Mouse (Mus musculus): ENCODE measurements around the gene Sh2b2. TPM values are rescaled to one million over a fixed set of nuclear protein-coding genes. Genes with fewer than 3 reads are reported as not detected.

Gene Sh2b2
- total RNA-seq (2021) = under 1 TPM; 0.55 to 0.80 TPM
- polyA plus RNA-seq (2012; rRNA removed) = 2.2 and 6.7 TPM in 2 replicates
- long read RNA-seq, partial matches to known transcripts = 0 of 2 reads
- long read RNA-seq, other reads (novel, unspliced or antisense) = 0 of 2 reads

GRCm38 (mm10) chr5:136246452-136246838 lies at the start of gene Sh2b2:
Gene Sh2b2, minus strand, starts transcription at chr5:136246556.
- H3K9ac ChIP-seq (ENCODE audit: low read depth, low read length) = no peak within 1 kb of the TSS; the same call in 1 of the 2 replicates
- peaks cover 2% of the 10 kb centered on the region; the same call in 1 of the 2 replicates for H3K4me1 ChIP-seq (ENCODE audit: control insufficient read depth, insufficient read depth, low read length)
- no peaks in the 10 kb centered on the region for H3K79me2 ChIP-seq (replicated peaks; ENCODE audit: control insufficient read depth, insufficient read depth, low read length)
- DNase-seq = no peak
- intact Hi-C loops (cut with DNase I) = no loop called here
- peak within 1 kb of the TSS; percentile 72 for H3K27ac ChIP-seq
- H3K27me3 ChIP-seq (ENCODE audit: control insufficient read depth, insufficient read depth, low read length) = no peaks in the 10 kb centered on the region; the same call in 1 of the 2 replicates
- H3K4me3 ChIP-seq = peak within 1 kb of the TSS; percentile 74
- 73% methylated on average over 2 of the region's 2 CpGs for WGBS
- TF ChIP-seq EP300 (IDR thresholded peaks at IDR 0.05; ENCODE audit: insufficient read depth, low read depth, low read length) (no peak), CTCF (IDR thresholded peaks at IDR 0.05) (no peak), POLR2A (IDR thresholded peaks at IDR 0.05; ENCODE audit: insufficient read depth, low read depth, low read length) (no peak)
- H3K36me3 ChIP-seq (ENCODE audit: control insufficient read depth, insufficient read depth, low read length) = no peaks in the 10 kb centered on the region

- peak in 1 of 2 experiments; percentile 24 for DNase-seq
- H3K4me1 ChIP-seq (ENCODE audit: control insufficient read depth, insufficient read depth, low read length) = peaks cover 10% of the 10 kb centered on the region
- H3K27ac ChIP-seq = no peak overlapping the region
- WGBS = 49% methylated on average over 4 of the region's 4 CpGs
- H3K36me3 ChIP-seq (ENCODE audit: control insufficient read depth, insufficient read depth, low read length) = no peaks in the 10 kb centered on the region
- H3K4me3 ChIP-seq = no peak overlapping the region
- H3K79me2 ChIP-seq (replicated peaks; ENCODE audit: control insufficient read depth, insufficient read depth, low read length) = no peaks in the 10 kb centered on the region
- no peak overlapping the region for H3K9ac ChIP-seq (ENCODE audit: low read depth, low read length)
- intact Hi-C loops (cut with DNase I) = no loop called here
- TF ChIP-seq CTCF (IDR thresholded peaks at IDR 0.05) = no peak
- no peak for TF ChIP-seq EP300 (IDR thresholded peaks at IDR 0.05; ENCODE audit: insufficient read depth, low read depth, low read length)
- TF ChIP-seq POLR2A (IDR thresholded peaks at IDR 0.05; ENCODE audit: insufficient read depth, low read depth, low read length) = no peak
- H3K27me3 ChIP-seq (ENCODE audit: control insufficient read depth, insufficient read depth, low read length) = no peaks in the 10 kb centered on the region
Measured at GRCm38 (mm10) chr5:136292971-136293418, 46.6 kb upstream of the Sh2b2 start.

- DNase-seq = no peak
- Histone ChIP-seq H3K27me3 (ENCODE audit: control insufficient read depth, insufficient read depth, low read length) (no peaks in the 10 kb centered on the region), H3K9ac (ENCODE audit: low read depth, low read length) (no peak overlapping the region), H3K4me3 (no peak overlapping the region), H3K36me3 (ENCODE audit: control insufficient read depth, insufficient read depth, low read length) (no peaks in the 10 kb centered on the region), H3K27ac (no peak overlapping the region), H3K79me2 (replicated peaks; ENCODE audit: control insufficient read depth, insufficient read depth, low read length) (no peaks in the 10 kb centered on the region), H3K4me1 (ENCODE audit: control insufficient read depth, insufficient read depth, low read length) (peaks cover 9% of the 10 kb centered on the region)
- WGBS = 80% methylated on average over 2 of the region's 2 CpGs
- TF ChIP-seq EP300 (IDR thresholded peaks at IDR 0.05; ENCODE audit: insufficient read depth, low read depth, low read length) (no peak), CTCF (IDR thresholded peaks at IDR 0.05) (no peak), POLR2A (IDR thresholded peaks at IDR 0.05; ENCODE audit: insufficient read depth, low read depth, low read length) (no peak)
- intact Hi-C loops (cut with DNase I) = no loop called here
Measured at GRCm38 (mm10) chr5:136292361-136292760, 46.0 kb upstream of the Sh2b2 start.

- 80% methylated on average over 2 of the region's 2 CpGs for WGBS
- no peaks in the 10 kb centered on the region for H3K79me2 ChIP-seq (replicated peaks; ENCODE audit: control insufficient read depth, insufficient read depth, low read length)
- H3K27ac ChIP-seq = no peak overlapping the region
- H3K9ac ChIP-seq (ENCODE audit: low read depth, low read length) = no peak overlapping the region
- no peaks in the 10 kb centered on the region for H3K36me3 ChIP-seq (ENCODE audit: control insufficient read depth, insufficient read depth, low read length)
- no peak for DNase-seq
- peaks cover 9% of the 10 kb centered on the region for H3K4me1 ChIP-seq (ENCODE audit: control insufficient read depth, insufficient read depth, low read length)
- intact Hi-C loops (cut with DNase I) = no loop called here
- no peak for TF ChIP-seq POLR2A (IDR thresholded peaks at IDR 0.05; ENCODE audit: insufficient read depth, low read depth, low read length)
- TF ChIP-seq CTCF (IDR thresholded peaks at IDR 0.05) = no peak
- TF ChIP-seq EP300 (IDR thresholded peaks at IDR 0.05; ENCODE audit: insufficient read depth, low read depth, low read length) = no peak
- H3K4me3 ChIP-seq = no peak overlapping the region
- no peaks in the 10 kb centered on the region for H3K27me3 ChIP-seq (ENCODE audit: control insufficient read depth, insufficient read depth, low read length)
Measured at GRCm38 (mm10) chr5:136291562-136291961, 45.2 kb upstream of the Sh2b2 start.

- 89% methylated on average over 3 of the region's 3 CpGs for whole genome bisulfite sequencing
- H3K4me1 ChIP-seq (ENCODE audit: control insufficient read depth, insufficient read depth, low read length) = peaks cover 9% of the 10 kb centered on the region
- no peak for TF ChIP-seq CTCF (IDR thresholded peaks at IDR 0.05)
- TF ChIP-seq EP300 (IDR thresholded peaks at IDR 0.05; ENCODE audit: insufficient read depth, low read depth, low read length) = no peak
- TF ChIP-seq POLR2A (IDR thresholded peaks at IDR 0.05; ENCODE audit: insufficient read depth, low read depth, low read length) = no peak
- no peak for DNase-seq
- no peaks in the 10 kb centered on the region for H3K36me3 ChIP-seq (ENCODE audit: control insufficient read depth, insufficient read depth, low read length)
- intact Hi-C loops (cut with DNase I) = no loop called here
- no peak overlapping the region for H3K4me3 ChIP-seq
- H3K27ac ChIP-seq = no peak overlapping the region
- no peaks in the 10 kb centered on the region for H3K27me3 ChIP-seq (ENCODE audit: control insufficient read depth, insufficient read depth, low read length)
- no peaks in the 10 kb centered on the region for H3K79me2 ChIP-seq (replicated peaks; ENCODE audit: control insufficient read depth, insufficient read depth, low read length)
- H3K9ac ChIP-seq (ENCODE audit: low read depth, low read length) = no peak overlapping the region
Measured at GRCm38 (mm10) chr5:136289776-136290175, 43.4 kb upstream of the Sh2b2 start.

GRCm38 (mm10) chr5:136288351-136289081 lies 42.2 kb upstream of the Sh2b2 start:
- Histone ChIP-seq H3K9ac (ENCODE audit: low read depth, low read length) (no peak overlapping the region), H3K79me2 (replicated peaks; ENCODE audit: control insufficient read depth, insufficient read depth, low read length) (no peaks in the 10 kb centered on the region), H3K27me3 (ENCODE audit: control insufficient read depth, insufficient read depth, low read length) (no peaks in the 10 kb centered on the region), H3K27ac (no peak overlapping the region), H3K4me3 (no peak overlapping the region), H3K4me1 (ENCODE audit: control insufficient read depth, insufficient read depth, low read length) (peaks cover 6% of the 10 kb centered on the region), H3K36me3 (ENCODE audit: control insufficient read depth, insufficient read depth, low read length) (no peaks in the 10 kb centered on the region)
- DNase-seq = no peak
- 72% methylated on average over 6 of the region's 6 CpGs for WGBS
- intact Hi-C loops (cut with DNase I) = no loop called here
- TF ChIP-seq POLR2A (IDR thresholded peaks at IDR 0.05; ENCODE audit: insufficient read depth, low read depth, low read length) (no peak), CTCF (IDR thresholded peaks at IDR 0.05) (no peak), EP300 (IDR thresholded peaks at IDR 0.05; ENCODE audit: insufficient read depth, low read depth, low read length) (no peak)

Data from heart, adult 2 months (tissue).